Mouse (Mus musculus) liver, adult 2 months (tissue): ENCODE data around the gene Pgpep1l.

Experiments used
- CTCF ChIP-seq: fragments of 200-500 bp; IDR thresholded peaks from 2 replicates; pipeline ENCODE4 v1.5.1; 2011; ENCODE audit warnings: low read depth, low read length, control low read depth
- POLR2A ChIP-seq: fragments of 200-500 bp; IDR thresholded peaks from 2 replicates; pipeline ENCODE4 v1.6.1; 2011; ENCODE audit warnings: low read length, control low read depth; ENCODE audit not compliant: insufficient read depth; ENCODE audit errors: extremely low read depth

- TF ChIP-seq CTCF (no peak), POLR2A (no peak)
These were observed 58.1 kb downstream of the Pgpep1l start for GRCm38 (mm10) chr7:68205776-68206427.
